Mouse (Mus musculus) urinary bladder, adult 18-20 months (tissue): ENCODE measurements around the gene Gm15294.

ENCODE experiments used
- DNase-seq, 2 experiments: peaks; one replicate each; pipeline ENCODE4 v3.0.0; 2022; ENCODE audit warnings: low spot score in 2 of 2, mixed read lengths in 2 of 2

Gm15294 gene

DNA sequence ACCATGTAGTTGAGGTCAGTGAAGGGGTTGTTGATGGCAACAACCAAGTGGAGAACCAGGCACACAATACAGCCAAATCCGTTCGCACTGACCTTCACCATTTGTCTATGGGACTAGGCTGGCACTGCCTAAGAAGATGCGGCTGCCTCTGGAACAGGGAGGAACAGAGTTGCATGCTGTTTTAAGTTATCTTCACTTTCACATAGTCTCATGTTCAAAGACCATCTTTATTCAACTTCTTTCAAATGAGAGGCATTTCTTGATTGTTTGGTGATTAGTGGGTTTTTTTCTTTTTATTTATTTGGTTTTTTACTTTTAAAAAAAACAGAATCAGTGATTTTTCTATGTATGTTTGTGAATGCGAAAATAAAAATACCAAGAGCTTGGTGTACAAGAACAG lies at the start of gene Gm15294:
TSS of gene Gm15294 (minus strand) at position 101 of the 400 bp plus-strand sequence.
- no peak for DNase-seq

DNA sequence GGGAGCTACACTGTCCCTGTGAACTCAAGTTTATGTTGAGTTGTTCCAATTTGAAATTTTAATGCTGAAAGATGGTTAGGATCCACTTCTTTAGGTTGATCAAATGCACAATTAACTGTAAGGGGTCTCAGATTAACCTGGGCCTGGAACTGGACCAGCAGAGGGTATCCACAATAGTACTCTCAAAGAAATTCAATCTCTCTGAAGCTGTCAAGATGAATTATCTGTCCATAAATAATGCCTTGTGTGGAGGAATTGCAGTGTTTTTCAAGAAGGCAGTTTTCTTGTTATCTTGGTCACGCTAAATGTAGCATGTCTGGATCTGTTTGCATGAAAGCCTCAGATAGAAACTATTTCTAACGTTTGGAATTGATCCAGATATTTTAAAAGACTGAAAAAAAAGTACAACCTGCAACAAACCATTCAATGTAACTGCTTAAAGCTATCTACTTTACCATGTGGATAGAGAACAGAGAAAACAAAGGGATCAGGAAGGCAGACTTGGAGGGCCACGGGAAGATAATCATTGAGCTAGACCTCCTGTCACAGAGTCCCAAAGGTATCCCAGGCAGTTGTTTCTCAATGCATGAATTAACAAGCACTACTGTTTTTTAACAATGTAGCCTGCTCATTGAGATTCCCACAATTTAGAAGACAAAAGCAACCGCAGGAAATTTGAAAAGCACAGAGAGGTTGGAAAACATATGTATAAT lies 9.5 kb upstream of the Gm15294 start:
- no peak for DNase-seq

DNA sequence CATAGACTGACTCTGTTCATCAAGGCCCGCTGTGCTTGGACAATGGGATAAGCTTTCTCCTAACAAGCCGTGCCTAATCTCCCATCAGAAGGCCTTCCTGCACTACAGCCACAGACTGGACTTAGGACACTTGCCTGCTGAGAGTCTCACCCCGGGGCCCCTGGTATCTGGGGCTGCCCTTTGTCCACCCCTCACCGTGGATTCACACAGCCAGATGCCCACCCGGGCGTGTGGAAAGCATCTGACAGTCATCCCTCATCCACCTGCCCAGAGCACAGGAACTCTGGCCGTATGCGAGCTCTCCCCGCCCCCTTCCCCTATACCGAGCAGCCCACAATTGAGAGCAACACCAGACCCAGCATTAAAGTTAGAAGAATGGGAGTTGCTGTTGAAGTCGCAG lies 1.0 kb downstream of the Gm15294 start:
- no peak for DNase-seq

DNA sequence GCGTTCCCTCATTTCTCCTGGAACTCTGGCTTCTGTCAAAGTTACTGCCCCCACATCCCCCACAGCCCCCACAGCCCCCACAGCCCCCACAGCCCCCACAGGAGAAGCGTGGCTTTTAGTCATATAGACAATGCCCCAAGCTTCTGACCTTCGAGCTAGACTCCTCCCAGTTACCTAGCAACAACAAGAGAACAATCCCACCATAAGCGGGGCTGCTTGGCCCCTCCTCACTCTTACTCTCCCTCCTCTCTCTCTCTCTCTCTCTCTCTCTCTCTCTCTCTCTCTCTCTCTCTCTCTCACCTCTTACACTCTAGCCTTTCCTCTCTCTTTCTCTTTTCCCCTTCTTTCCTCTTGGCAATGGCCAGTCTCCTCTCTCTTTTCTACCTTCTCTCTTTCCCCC lies 1.4 kb downstream of the Gm15294 start:
- no peak for DNase-seq

DNA sequence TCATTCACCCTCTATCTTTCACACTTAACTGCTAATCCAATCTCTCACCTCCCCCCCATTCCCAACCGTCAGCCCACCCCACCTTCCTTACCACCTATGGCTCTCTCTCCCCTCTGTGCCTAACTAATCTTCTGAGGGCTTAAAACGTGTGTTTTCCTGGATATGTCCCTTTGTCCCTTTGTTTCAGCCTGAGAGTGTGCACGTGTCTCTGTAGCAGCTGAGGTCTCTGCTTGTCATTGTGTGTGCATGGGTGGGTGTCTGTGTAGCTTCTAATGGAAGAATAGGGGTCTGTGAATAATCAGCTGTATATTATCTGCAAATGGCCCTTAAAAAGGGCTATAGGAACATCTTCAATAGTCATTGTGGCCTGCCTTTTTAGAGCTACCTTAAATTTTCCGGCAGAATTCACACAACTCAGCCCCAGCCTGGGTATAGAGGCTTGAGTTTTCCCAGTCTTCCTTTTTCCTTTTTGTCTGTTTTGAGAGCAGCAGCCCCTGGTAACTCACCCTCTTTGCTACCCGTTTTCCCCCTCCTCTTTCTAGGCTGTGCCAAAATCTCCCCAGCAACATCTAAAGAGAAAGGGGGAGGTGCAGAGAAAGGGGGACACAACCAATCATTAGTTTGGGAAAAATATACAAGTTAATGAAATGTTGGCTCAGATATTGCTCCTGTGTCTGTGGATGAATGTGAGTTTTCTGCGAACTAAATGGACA lies 19.2 kb downstream of the Gm15294 start:
- no peak for DNase-seq
